Mouse (Mus musculus): ENCODE data around the gene Krt84.
A peak's percentile ranks its signal among the peaks of the same experiment; 100 is the strongest.
"Not testable (repeated sequence)": the region's sequence is repeated elsewhere in the genome, so short reads cannot be mapped to it uniquely, and the experiment has no call there.

The Krt84 gene

DNA sequence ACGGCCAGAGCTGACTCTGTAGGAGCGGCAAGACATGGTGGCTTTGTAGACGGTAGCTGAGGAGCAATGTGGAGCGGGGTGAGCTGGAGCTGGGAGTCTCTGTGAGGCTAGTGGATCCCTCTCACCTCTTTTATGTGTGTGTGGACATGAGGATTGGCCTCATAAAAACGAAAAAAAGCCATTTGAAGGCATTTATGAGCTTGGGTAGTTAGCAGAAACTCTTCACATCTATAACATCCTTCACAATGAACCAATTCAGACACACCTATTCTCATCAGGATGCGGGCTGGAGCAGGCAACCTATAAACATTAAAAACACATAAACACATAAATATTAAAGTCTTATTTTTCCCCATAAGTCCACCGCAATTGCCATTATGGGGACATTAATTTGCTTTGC is at the start of gene Krt84:
Krt84 (minus strand) TSS at position 101 of the 400 bp plus-strand sequence.
- DNase-seq, result no peak

DNA sequence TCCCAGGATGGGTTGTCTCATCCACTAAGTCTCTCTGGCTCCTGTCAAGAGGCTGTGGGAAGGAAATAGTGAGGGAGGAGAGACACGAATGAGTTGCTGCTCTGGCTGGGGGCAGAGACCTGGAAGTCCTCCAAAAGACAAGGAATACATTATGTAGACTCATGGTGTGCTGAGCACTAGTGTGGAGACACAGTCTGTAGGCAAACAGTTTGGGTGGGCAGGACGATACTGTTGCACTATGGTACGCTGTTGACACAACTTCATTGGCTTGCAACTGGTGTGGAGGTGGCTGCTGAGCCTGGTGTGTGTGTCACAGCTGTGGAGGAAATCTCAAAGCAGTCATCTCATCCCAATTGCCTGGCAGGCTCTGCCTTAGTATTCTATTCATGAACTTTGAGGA is 49.1 kb upstream of the Krt84 start:
- no peak for DNase-seq

GRCm38 (mm10) chr15:101575506-101575905 is 42.9 kb upstream of the Krt84 start:
- DNase-seq, result no peak

- DNase-seq, result no peak
These were observed 41.3 kb upstream of the Krt84 start, which contains the start of gene Krt75 for GRCm38 (mm10) chr15:101573796-101574345. Krt75 (minus strand) TSS chr15:101573904.

DNA sequence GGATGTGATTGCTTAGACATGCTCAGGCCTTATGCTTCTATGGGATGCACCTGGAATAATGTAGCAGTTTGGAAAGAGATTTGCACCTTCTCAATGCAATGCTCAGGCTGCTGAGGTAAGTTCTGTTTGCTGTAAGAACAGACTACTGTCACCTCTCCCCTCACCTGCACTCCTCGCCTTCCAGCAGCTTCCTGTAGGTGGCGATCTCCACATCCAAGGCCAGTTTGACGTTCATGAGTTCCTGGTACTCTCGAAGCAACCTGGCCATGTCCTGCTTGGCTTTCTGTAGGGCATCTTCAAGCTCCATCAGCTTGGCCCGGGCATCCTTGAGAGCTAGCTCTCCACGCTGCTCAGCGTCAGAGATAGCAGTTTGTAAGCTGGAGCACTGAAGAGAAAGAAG is 35.2 kb upstream of the Krt84 start:
- DNase-seq, result no peak

- no peak for DNase-seq
These were observed 30.2 kb upstream of the Krt84 start, which contains the start of gene Krt90 for GRCm38 (mm10) chr15:101562850-101563249. Krt90 (minus strand) TSS chr15:101562950.

DNA sequence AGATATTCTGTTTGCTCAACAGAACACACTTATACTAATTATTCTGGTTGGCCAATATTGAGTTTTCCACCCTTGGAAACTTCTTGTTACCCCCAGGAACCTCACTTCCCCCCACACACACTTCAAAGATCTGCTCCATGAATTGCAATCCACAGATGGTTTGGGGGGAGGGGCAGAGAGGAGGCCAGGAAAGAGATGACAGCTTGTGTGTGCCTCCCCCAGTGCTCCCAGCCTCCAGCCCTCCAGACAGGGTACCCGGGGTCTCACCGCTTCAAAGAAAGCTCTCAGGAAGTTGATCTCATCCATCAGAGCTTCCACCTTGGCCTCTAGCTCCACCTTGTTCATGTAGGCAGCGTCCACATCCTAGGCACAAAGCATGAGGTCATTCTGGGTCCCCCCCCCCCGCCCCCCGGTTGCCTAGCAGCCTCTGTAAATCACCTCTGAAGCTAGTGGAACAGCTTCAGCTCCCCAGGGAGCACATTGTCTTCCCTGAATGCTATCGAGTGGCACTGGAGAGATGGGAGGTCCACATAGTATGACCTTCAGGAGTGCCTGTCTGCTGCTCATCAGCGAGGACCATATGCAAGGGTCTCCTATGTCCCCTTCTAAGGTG is 25.5 kb upstream of the Krt84 start:
- no peak for DNase-seq

DNA sequence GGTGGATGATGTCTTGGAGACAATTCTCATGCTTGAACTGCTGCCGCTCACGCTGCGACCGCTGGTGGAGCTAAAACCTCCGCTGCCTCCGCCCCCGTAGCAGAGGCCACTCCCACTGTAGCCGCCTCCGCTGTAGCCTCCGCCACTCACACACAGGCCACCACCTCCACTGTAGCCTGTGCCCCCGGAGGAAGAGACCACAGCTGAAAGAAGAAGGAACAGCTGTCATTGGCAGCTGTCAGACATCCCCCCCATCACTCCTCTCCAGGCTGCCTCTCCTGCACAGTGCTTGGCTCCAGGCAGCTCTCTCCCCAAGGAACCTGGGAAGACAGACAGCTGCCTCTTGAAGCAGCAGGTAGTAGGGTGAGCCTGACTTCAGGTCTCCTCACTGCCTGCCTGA is 20.5 kb upstream of the Krt84 start:
- no peak for DNase-seq

GRCm38 (mm10) chr15:101552188-101552587 is 19.6 kb upstream of the Krt84 start:
- DNase-seq, result no peak

- no peak for DNase-seq
These were observed 17.9 kb upstream of the Krt84 start, which contains the start of gene Krt82 for GRCm38 (mm10) chr15:101550567-101550966. Krt82 (minus strand) TSS chr15:101550667.

DNA sequence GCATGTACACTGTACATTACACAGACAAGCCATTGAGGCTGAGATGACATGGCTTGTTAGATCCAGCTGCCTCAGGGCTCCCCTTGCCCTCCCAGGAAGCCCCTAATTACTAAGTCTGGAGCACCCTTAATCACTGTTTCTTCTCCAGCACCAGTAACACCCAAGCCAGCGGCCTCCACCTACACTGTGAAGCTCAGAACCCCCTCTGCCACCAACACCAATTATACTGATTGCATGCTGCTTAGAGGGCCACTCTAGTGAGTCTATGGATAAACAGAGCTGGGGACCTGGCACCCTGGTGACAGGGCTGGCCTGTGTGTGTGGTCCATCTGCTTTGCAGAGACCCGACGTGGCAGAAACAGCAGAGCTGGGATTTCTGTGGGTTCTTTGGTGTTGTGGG is 11.9 kb upstream of the Krt84 start:
- no peak for DNase-seq

- DNase-seq, result no peak
These were observed 9.9 kb upstream of the Krt84 start for GRCm38 (mm10) chr15:101542543-101542942.

DNA sequence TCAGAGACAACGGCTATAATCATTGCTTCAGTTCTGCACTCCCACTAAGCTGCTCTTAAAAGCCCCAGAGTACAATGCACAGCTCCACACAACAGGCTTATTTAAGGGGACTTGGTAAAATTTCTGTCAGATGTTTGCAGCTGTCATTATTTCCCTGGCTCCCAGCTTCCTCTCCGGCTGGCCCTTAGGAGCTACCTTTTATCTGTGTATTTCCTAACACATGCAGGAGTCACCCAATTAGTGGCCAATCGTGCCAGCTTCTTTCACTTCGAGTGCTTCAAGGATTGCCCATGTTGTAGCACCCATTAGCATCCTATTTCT is 5.9 kb upstream of the Krt84 start:
- no peak for DNase-seq

- DNase-seq, result no peak
These were observed 5.4 kb upstream of the Krt84 start for GRCm38 (mm10) chr15:101537864-101538579.

GRCm38 (mm10) chr15:101536054-101536850 is 3.6 kb upstream of the Krt84 start:
- DNase-seq, result no peak

GRCm38 (mm10) chr15:101522556-101523232 is 9.9 kb downstream of the Krt84 start:
- DNase-seq, result no peak

GRCm38 (mm10) chr15:101519792-101520191 is 12.8 kb downstream of the Krt84 start:
- DNase-seq, result peak; percentile 36

DNA sequence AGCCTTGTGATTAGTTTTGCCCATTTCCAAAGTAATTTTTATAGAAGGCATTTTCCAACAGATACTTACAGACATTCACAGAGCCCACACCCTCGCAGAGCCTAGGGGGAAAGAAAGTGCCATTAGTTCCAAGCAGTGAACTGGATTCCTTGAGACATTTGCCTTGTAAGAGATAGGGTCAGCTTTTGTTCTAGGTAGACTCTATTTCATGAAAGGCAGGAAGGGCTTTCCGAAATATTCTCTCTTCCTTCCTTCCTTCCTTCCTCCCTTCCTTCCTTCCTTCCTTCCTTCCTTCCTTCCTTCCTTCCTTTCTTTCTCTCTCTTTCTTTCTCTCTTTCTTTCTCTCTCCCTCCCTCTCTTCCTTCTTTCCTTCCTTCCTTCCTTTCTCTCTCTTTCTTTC is 15.5 kb downstream of the Krt84 start, which contains the start of gene Gm49425:
Gm49425 (minus strand) TSS at position 101 of the 400 bp plus-strand sequence.
- DNase-seq, result not testable (repeated sequence)

DNA sequence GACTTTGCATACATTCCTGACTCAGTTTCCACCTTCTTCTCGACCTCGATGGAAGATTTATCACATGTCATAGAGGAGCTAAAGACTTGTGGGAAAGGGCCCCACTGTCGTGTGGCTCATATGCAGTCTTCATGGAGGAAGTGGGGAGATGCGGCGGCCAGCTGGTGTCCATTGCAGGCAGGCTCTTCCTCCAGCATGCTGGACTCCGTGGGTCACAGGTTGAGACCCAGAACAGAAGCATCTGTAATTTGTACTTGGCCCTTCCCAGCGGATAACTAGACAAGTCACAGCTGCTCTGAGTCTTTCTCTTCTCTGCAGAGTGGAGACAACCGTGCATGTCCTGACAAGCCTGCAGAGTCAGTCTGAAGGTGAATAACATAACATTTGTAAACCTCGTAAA is 24.4 kb downstream of the Krt84 start:
- DNase-seq, result no peak

DNA sequence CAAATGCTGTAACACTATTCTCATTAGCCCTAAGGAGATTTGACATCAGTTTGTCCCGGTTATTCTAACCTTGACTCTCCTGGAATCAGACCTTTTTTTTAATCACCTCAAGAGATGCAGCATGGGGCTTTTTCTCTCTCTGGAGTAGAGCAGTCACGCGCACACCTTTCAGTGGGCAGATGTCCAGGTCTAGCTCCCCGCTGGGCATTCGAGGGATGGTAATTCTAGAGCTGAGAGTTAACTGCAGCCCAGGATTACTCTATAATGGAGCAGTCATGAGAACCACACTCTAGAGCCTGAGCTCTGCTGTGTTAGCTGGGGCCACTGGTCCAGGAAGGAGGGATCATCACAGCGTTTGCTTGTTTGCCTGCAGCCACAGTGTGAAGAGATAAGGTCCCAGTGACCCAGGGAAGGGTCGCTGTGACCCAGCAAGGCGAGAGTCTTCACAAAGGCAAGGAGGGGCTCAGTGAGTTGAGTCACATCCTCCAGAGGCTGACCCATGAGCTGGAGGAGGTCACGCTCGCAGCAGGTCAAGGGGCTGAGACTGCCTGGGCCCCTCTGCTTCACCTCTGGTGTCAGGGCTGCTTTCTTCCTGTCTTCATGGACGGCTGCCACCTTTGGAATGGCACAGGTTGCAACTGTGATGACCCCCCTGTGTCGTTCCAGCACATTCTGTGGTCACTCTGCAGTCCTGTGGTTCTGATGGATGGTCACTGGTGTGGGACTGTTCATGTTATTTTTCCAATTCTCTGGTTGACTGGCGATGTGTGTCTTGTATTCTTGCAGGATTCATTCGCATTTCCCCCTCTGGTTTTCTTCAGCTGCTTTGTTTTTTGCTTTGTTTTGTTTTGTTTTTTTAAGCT is 25.5 kb downstream of the Krt84 start:
- no peak for DNase-seq

GRCm38 (mm10) chr15:101497181-101497580 is 35.4 kb downstream of the Krt84 start:
- DNase-seq, result no peak

- DNase-seq, result no peak
These were observed 37.4 kb downstream of the Krt84 start for GRCm38 (mm10) chr15:101495266-101495665.

All from cerebellum, adult 11-12 months (tissue).